Mouse (Mus musculus) heart, embryonic 14.5 days (tissue): ENCODE measurements around the gene Agbl2. TPM values are rescaled to one million over a fixed set of nuclear protein-coding genes. Genes with fewer than 3 reads are reported as not detected.

Experiments
- ATAC-seq: fragments of 200-750 bp; cut with Nextera tagmentation; 2 replicates; pipeline ENCODE4 v1.8.0; 2017; ENCODE audit warnings: low read depth, moderate TSS enrichment; ENCODE audit not compliant: insufficient number of reproducible peaks, insufficient read depth, low FRiP score
- H3K27ac ChIP-seq, 2 experiments: fragments of 200-500 bp in 1 of 2; fragments of 300-500 bp in 1 of 2; sonication (generic) in 1 of 2; replicated peaks in 1 of 2; 2 replicates each; pipeline ENCODE4 v1.5.1; 2012 to 2014; ENCODE audit warnings: low read depth in 2 of 2, low read length in 2 of 2, control low read depth in 1 of 2, mild to moderate bottlenecking in 1 of 2, mixed read lengths in 1 of 2; ENCODE audit not compliant: control insufficient read depth in 1 of 2, insufficient read depth in 1 of 2
- H3K27me3 ChIP-seq: fragments of 300-500 bp; sonication (generic); 2 replicates; pipeline ENCODE4 v1.6.1; 2014; ENCODE audit warnings: mild to moderate bottlenecking, low read length, control low read depth; ENCODE audit not compliant: control insufficient read depth, insufficient read depth
- H3K36me3 ChIP-seq: fragments of 300-500 bp; sonication (generic); 2 replicates; pipeline ENCODE4 v1.6.1; 2014; ENCODE audit warnings: mild to moderate bottlenecking, control low read depth, low read length, mixed read lengths; ENCODE audit not compliant: control insufficient read depth, insufficient read depth
- H3K4me1 ChIP-seq, 2 experiments: fragments of 200-500 bp in 1 of 2; fragments of 300-500 bp in 1 of 2; sonication (generic) in 1 of 2; 2 replicates each; pipeline ENCODE4 v1.6.1; 2012 to 2014; ENCODE audit warnings: low read length in 2 of 2, control low read depth in 1 of 2, mixed read lengths in 1 of 2; ENCODE audit not compliant: control insufficient read depth in 2 of 2, insufficient read depth in 2 of 2
- H3K4me2 ChIP-seq: fragments of 300-500 bp; sonication (generic); 2 replicates; pipeline ENCODE4 v1.6.1; 2014; ENCODE audit warnings: mild to moderate bottlenecking, low read length
- H3K4me3 ChIP-seq, 2 experiments: fragments of 200-500 bp in 1 of 2; fragments of 300-500 bp in 1 of 2; sonication (generic) in 1 of 2; 2 replicates each; pipeline ENCODE4 v1.5.1; 2012 to 2014; ENCODE audit warnings: low read length in 2 of 2, mild to moderate bottlenecking in 2 of 2, control low read depth in 1 of 2, low read depth in 1 of 2, moderate library complexity in 1 of 2; ENCODE audit not compliant: control insufficient read depth in 1 of 2, insufficient read depth in 1 of 2
- H3K9ac ChIP-seq: fragments of 300-500 bp; sonication (generic); 2 replicates; pipeline ENCODE4 v1.6.1; 2014; ENCODE audit warnings: mild to moderate bottlenecking, low read length
- H3K9me3 ChIP-seq: fragments of 300-500 bp; sonication (generic); 2 replicates; pipeline ENCODE4 v1.6.1; 2016; ENCODE audit warnings: low read length, control low read depth; ENCODE audit not compliant: control insufficient read depth
- WGBS: fragments of 180-500 bp; shearing (Covaris S2); extraction: QIAGEN DNeasy Blood & Tissue Kit; methylation state at CpG from one replicate; pipeline ENCODE4 v1.1.7; 2014; 5-methylcytosine and 5-hydroxymethylcytosine counted together
- polyA plus RNA-seq: library from polyadenylated mRNA; unstranded; fragments of >200 nt; fragmentation: Nextera tagmentation; extraction: Ambion mirVana; gene quantifications from 2 replicates; pipeline ENCODE4 v1.2.1, GENCODE M21; 2014

The Agbl2 gene
- polyA plus RNA-seq, 1 experiment from 2014 or later, result 2.4 TPM

- under 1% methylated on average over 67 of the region's 67 CpGs for WGBS
Measured at GRCm38 (mm10) chr2:90846955-90847680, 64.6 kb downstream of the Agbl2 start, which contains the start of gene Mtch2. Gene Mtch2 (plus strand): TSS chr2:90847155.

DNA sequence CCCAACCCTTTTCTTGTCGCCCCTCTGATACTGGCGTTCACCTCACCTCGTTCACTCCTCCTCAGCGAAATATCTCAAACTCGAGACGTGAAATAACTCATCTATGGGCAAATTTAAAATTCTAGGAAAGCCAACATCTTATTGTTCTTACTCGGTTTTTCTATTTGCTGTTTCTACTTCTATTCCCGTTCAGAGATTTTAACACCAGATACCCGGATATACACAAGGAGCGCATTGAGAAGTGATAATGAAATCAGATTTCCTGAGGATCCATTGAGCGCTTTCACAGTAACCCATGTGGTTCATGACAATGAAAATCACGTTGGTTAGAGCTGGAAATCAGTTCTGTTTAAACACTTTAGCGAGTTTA, 65.1 kb downstream of the Agbl2 start:
- no peak for ATAC-seq
- peaks cover 5 to 20% of the 10 kb centered on the region in 2 experiments for H3K4me1 ChIP-seq
- H3K27ac ChIP-seq, result peak overlapping the region; percentile 82 to 86
- no peaks in the 10 kb centered on the region for H3K9me3 ChIP-seq
- H3K36me3 ChIP-seq, result peaks cover 34% of the 10 kb centered on the region
- H3K4me2 ChIP-seq, result peak overlapping the region; percentile 81
- H3K27me3 ChIP-seq, result no peaks in the 10 kb centered on the region
- H3K4me3 ChIP-seq, result peak overlapping the region; percentile 84 to 96
- WGBS, result 2% methylated on average over 13 of the region's 13 CpGs
- H3K9ac ChIP-seq, result peak overlapping the region; percentile 95

More at GRCm38 (mm10) chr2:90846955-90847680, 64.6 kb downstream of the Agbl2 start, which contains the start of gene Mtch2:
- peaks cover 28% of the 10 kb centered on the region for H3K36me3 ChIP-seq
- H3K4me3 ChIP-seq, result peak within 1 kb of the TSS; percentile 84 to 96
- ATAC-seq, result peak; percentile 97
- H3K27me3 ChIP-seq, result no peaks in the 10 kb centered on the region
- H3K4me1 ChIP-seq, result peaks cover 5 to 20% of the 10 kb centered on the region in 2 experiments
- H3K9ac ChIP-seq, result peak within 1 kb of the TSS; percentile 95
- peak within 1 kb of the TSS; percentile 81 for H3K4me2 ChIP-seq
- no peaks in the 10 kb centered on the region for H3K9me3 ChIP-seq
- peak within 1 kb of the TSS; percentile 86 to 89 for H3K27ac ChIP-seq

- peaks cover 40% of the 10 kb centered on the region for H3K36me3 ChIP-seq
- peak overlapping the region; percentile 81 for H3K4me2 ChIP-seq
- WGBS, result 88% methylated on average over 5 of the region's 5 CpGs
- H3K4me1 ChIP-seq, result peaks cover 5 to 20% of the 10 kb centered on the region in 2 experiments
- no peak overlapping the region for H3K27ac ChIP-seq
- ATAC-seq, result no peak
- no peaks in the 10 kb centered on the region for H3K27me3 ChIP-seq
- H3K4me3 ChIP-seq, result peak overlapping the region in 1 of 2 experiments; percentile 96; a peak in 2 of 4 replicates
- peak overlapping the region; percentile 95 for H3K9ac ChIP-seq
- no peaks in the 10 kb centered on the region for H3K9me3 ChIP-seq
Measured at GRCm38 (mm10) chr2:90848331-90848730, 65.8 kb downstream of the Agbl2 start.

DNA sequence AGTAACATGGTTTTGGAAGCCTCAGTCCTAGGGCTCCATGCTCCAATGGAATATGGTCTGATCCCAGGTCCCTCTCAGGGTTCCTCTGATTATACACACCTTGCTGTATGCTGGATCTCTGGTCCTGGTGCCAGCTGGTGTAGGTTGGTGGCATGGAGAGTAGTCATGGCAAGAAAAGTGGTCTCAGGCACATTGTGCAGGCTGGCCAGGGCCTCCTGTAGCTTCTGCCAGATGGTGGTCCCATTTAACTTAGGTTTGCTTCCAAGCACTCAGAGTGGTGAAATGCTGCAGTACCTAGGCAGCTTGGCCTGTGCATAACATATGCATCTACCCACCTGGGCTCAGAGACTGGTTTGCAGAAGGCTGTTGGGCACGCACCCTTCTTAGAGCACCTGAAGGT, 67.9 kb downstream of the Agbl2 start:
- Histone ChIP-seq H3K9ac (no peak overlapping the region), H3K36me3 (peaks cover 60% of the 10 kb centered on the region), H3K9me3 (no peaks in the 10 kb centered on the region), H3K27me3 (no peaks in the 10 kb centered on the region), H3K27ac (no peak overlapping the region), H3K4me1 (peaks cover 5 to 20% of the 10 kb centered on the region in 2 experiments), H3K4me2 (no peak overlapping the region), H3K4me3 (no peak overlapping the region)
- WGBS, result 93% methylated on average over 1 of the region's 1 CpGs
- ATAC-seq, result no peak

- no peak overlapping the region for H3K4me2 ChIP-seq
- no peak overlapping the region for H3K27ac ChIP-seq
- no peaks in the 10 kb centered on the region for H3K9me3 ChIP-seq
- 98% methylated on average over 2 of the region's 2 CpGs for WGBS
- H3K4me3 ChIP-seq, result no peak overlapping the region
- ATAC-seq, result no peak
- no peak overlapping the region for H3K9ac ChIP-seq
- H3K27me3 ChIP-seq, result no peaks in the 10 kb centered on the region
- no peaks in the 10 kb centered on the region for H3K4me1 ChIP-seq
- peaks cover 98% of the 10 kb centered on the region for H3K36me3 ChIP-seq
Measured at GRCm38 (mm10) chr2:90861486-90861885, 79.0 kb downstream of the Agbl2 start.

DNA sequence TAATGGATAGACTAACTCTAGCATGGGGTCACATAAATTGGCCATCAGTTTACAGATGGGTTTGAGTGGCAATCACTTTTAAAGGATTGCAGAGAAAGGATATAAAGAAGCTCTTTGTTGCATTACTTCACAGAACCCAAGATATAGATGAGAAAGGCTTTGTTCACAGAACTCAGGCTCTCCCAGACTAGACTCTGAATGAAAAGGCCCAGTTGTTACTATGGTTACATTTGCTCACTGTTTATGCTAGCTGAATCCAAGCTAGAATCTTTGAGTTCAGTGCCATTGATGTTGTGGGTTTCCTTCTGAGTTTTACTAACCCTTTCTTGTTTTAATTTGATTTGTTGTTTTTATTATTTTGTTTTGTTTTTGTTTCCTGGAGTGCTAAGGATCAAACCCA, 81.7 kb downstream of the Agbl2 start:
- Histone ChIP-seq H3K9ac (no peak overlapping the region), H3K36me3 (peaks cover 90% of the 10 kb centered on the region), H3K27ac (no peak overlapping the region), H3K27me3 (no peaks in the 10 kb centered on the region), H3K9me3 (no peaks in the 10 kb centered on the region), H3K4me2 (no peak overlapping the region), H3K4me1 (peaks cover 0 to 5% of the 10 kb centered on the region in 2 experiments; a peak in 1 of 4 replicates), H3K4me3 (no peak overlapping the region)
- no peak for ATAC-seq

DNA sequence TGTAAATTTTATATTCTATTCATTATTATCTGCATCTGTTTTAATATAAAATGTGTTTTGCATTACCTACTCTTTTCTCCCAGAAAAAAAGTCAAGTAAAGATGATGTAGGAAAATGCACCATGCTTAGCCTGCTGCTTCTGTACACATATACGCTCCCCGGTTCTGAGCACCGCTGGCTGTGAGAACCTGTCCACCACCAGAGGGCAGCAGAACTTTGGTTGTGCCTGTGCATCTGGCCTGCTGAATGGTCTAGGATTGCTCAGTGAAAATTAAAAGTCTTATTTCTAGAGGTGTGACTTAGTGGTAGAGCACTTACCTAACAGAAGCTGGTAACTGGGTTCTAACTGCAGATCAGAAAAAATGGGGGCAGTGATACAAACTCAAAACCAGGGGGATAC, 84.0 kb downstream of the Agbl2 start:
- no peak overlapping the region for H3K4me2 ChIP-seq
- peak; percentile 84 for ATAC-seq
- no peak overlapping the region for H3K27ac ChIP-seq
- H3K9me3 ChIP-seq, result no peaks in the 10 kb centered on the region
- no peak overlapping the region for H3K4me3 ChIP-seq
- H3K27me3 ChIP-seq, result no peaks in the 10 kb centered on the region
- H3K36me3 ChIP-seq, result peaks cover 66% of the 10 kb centered on the region
- 18% methylated on average over 3 of the region's 3 CpGs for WGBS
- H3K4me1 ChIP-seq, result peaks cover 6 to 26% of the 10 kb centered on the region in 2 experiments
- no peak overlapping the region for H3K9ac ChIP-seq
